Mouse (Mus musculus): Measurements from ENCODE around the gene Olfr1510.
"Not testable (repeated sequence)": the region's sequence is repeated elsewhere in the genome, so short reads cannot be mapped to it uniquely, and the experiment has no call there.

Gene Olfr1510

DNA sequence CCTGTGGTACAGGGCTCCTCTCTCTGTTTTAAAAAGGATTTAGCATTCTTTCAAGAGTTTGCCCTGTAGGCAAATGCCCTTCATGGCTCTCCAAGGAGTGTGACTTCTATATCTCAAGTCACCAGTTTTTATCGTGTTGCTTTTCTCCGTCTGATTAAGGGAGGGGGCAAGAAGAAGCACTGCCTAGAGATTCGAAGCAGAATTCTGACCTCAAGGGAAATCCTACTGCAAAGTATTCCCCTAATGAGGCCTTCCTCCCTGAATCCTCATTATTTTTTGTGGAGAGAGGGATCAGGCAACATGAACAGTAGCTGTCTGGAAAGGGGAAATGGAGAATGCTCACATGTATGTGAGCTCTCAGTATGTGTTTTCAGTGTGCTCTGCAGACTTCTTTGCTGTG, at the start of gene Olfr1510:
Olfr1510 (minus strand) TSS at position 101 of the 400 bp plus-strand sequence.
- no peak for DNase-seq (ENCODE audit: low spot score in 2 of 2)

DNA sequence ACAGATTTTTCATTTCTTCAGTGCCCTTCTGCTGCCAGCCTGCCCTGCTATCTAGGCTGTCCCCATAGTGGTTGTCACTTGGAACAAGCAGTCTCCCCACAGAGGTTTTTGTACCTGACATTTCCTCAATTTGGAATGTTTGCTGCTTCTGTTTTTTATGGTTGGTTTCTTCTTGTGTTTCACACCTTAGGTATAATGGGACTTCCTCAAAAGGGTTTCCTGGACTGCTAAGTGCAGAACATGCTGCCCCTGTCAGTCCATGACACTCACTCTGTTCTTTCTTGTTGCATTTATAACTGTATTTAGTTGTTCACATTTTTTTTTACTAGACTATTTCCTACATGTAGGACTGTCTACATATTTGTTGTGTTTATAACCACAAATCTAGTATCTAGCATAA, 47.8 kb upstream of the Olfr1510 start:
- DNase-seq (ENCODE audit: low spot score in 2 of 2), result no peak

GRCm38 (mm10) chr14:52451138-52451537, 37.0 kb upstream of the Olfr1510 start:
- DNase-seq (ENCODE audit: low spot score in 2 of 2), result no peak

GRCm38 (mm10) chr14:52442690-52443089, 28.5 kb upstream of the Olfr1510 start, which contains the start of gene Olfr1509:
Gene Olfr1509, plus strand, starts transcription at chr14:52442990.
- no peak for DNase-seq (ENCODE audit: low spot score in 2 of 2)

DNA sequence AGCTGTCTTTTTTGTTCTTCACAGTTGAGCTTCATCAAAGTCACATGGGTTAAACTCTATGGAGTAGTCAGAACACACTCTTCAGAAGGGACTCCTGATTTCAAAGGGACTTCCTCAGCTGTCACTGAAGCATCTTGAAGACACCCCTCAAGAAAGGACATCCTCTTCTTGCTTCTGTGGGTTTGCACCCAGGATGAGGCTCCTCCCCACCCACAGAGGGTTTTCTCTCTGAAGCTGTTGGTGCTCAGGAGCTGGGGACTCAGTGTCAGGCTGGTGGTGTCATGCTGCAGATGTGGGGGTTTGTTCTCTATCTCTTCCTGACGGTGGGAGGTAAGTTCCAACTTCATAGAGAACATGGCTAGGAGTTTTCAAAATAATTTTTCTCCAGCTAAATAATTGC, 13.5 kb upstream of the Olfr1510 start:
- DNase-seq (ENCODE audit: low spot score in 2 of 2), result no peak

DNA sequence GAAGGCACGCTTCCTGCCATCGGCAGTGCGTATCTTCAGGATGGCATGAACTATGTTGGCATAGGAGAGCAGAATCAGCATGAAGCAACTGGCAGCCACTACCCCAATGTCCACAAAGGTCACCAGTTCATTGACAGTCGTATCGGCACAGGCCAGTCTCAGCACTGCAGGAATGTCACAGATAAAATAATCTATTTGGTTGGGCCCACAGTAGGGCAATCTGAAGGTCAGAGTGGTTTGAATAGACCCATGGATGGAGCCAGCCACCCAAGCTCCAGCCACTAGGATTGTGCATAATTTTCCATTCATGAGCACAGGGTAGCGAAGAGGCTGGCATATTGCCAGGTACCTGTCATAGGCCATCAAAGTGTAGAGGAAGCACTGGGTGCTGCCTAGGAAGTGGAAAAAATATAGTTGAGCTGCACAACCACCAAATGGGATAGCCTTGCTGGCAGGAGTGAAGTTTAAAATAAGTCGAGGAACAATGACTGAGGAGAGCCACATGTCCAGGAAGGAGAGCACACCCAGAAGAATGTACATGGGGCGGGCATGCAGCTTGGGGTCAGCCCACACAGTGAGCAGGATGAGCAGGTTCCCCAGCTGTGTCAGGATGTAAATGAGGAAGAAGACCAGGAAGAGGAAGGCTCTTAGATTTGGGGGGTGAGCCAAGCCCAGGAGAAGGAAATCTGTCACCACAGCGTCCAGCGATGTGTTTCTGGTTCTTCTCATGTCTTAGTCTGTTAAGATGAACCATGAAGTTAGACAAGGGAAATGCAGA, 3.8 kb downstream of the Olfr1510 start:
- not testable (repeated sequence) for DNase-seq (ENCODE audit: low spot score in 2 of 2)

- DNase-seq (ENCODE audit: low spot score in 2 of 2), result no peak
Measured at GRCm38 (mm10) chr14:52397279-52397678, 16.9 kb downstream of the Olfr1510 start, which contains the start of gene Olfr1511. Gene Olfr1511, minus strand, starts transcription at chr14:52397379.

DNA sequence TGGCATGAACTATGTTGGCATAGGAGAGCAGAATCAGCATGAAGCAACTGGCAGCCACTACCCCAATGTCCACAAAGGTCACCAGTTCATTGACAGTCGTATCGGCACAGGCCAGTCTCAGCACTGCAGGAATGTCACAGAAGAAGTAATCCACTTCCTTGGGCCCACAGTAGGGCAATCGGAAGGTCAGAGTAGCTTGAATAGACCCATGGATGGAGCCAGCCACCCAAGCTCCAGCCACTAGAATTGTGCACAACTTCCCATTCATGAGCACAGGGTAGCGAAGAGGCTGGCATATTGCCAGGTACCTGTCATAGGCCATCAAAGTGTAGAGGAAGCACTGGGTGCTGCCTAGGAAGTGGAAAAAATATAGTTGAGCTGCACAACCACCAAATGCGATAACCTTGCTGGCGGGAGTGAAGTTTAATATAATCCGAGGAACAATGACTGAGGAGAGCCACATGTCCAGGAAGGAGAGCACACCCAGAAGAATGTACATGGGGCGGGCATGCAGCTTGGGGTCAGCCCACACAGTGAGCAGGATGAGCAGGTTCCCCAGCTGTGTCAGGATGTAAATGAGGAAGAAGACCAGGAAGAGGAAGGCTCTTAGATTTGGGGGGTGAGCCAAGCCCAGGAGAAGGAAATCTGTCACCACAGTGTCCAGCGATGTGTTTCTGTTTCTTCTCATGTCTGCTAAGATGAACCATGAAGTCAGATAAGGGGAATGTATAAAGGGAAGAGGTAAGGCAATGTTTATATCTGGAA, 23.9 kb downstream of the Olfr1510 start:
- not testable (repeated sequence) for DNase-seq (ENCODE audit: low spot score in 2 of 2)

- no peak for DNase-seq (ENCODE audit: low spot score in 2 of 2)
Measured at GRCm38 (mm10) chr14:52379068-52379467, 35.1 kb downstream of the Olfr1510 start, which contains the start of gene Olfr1512. Gene Olfr1512, minus strand, starts transcription at chr14:52379168.

DNA sequence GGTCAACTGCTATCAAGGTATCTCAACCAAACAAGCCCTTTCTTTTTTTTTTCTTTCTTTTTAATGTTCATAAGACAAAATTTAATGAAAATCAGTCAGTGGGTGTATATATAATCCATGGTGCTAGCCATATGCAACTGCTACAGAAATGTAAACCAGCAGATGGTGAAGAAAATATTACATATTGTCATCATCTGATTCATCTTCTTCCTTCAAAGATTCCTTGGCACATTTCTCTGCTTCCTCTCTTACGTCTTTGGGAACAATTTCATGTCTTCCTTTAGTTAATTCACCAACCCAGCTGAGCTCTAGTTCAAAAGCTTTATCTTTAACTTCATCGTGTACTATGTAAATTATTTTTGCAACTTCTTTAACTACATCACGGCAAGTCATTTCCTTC, 45.4 kb downstream of the Olfr1510 start:
- DNase-seq (ENCODE audit: low spot score in 2 of 2), result no peak

Data from urinary bladder, postnatal 36 days (tissue).